ENCODE assay signal across 8 mouse cellular contexts in the genomic region with DNA sequence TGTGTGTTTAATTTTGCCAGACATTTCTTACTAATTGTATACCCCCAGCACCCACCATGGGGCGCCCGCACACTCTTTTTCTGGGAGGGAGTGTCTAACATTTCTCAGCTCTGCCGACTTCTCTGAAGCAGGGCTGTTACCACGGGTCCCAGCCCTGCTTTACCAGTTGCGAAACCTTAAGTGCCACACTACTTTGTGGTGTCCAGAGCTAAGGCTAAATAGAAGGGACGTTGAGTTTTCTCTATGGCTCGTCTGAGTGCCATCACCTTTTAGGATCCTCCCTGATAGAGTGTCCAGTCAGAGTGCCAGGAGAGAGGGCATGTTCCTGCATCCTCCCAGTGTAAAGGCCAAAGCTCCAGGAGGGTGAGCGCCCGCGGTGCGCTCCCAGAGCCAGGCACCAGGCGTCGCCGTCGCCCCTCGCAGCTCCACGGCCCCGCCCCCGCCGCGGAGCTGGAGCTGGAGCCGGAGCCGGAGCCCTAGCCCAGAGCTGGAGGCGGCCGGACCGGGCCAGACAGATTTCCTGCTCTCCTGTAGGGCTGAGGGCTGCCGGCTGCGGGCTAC. TPM values are rescaled to one million over a fixed set of nuclear protein-coding genes. Genes with fewer than 3 reads are reported as not detected.
DNase-seq lines count a peak whose midpoint lies in the region; ATAC-seq and TF ChIP-seq lines count a peak whose summit lies in the region.

A gene (plus strand): TSS at position 141 of the 561 bp plus-strand sequence.

- H3K4me2 ChIP-seq in forebrain, embryonic 13.5 days: peak within 1 kb of the TSS; percentile 97
- peak within 1 kb of the TSS; percentile 95 for H3K4me2 ChIP-seq in heart, postnatal 0 days (ENCODE audit: low read depth, low read length)
- peak within 1 kb of the TSS; percentile 87 for H3K4me2 ChIP-seq in liver, embryonic 15.5 days
- H3K4me2 ChIP-seq in neural tube, embryonic 11.5 days (ENCODE audit: low read depth): peak within 1 kb of the TSS; percentile 95
- H3K4me2 ChIP-seq in stomach, embryonic 16.5 days (ENCODE audit: low read depth, low read length): peak within 1 kb of the TSS; percentile 98

- no peak within 1 kb of the TSS for H3K27ac ChIP-seq in forebrain, embryonic 13.5 days
- no peak within 1 kb of the TSS for H3K27ac ChIP-seq in heart, postnatal 0 days (ENCODE audit: low read depth)
- 0 out of 2 replicates have a peak within 1 kb of the TSS, but pooled peaks have one; percentile 19 for H3K27ac ChIP-seq in liver, embryonic 15.5 days (replicated peaks)
- H3K27ac ChIP-seq in neural tube, embryonic 11.5 days (ENCODE audit: low read depth, low read length): no peak within 1 kb of the TSS
- no peak within 1 kb of the TSS for H3K27ac ChIP-seq in stomach, embryonic 16.5 days (ENCODE audit: low read length)

- no peaks in the 10 kb centered on the region for H3K36me3 ChIP-seq in E14TG2a.4 (ENCODE audit: insufficient read depth, low read length)
- H3K36me3 ChIP-seq in forebrain, embryonic 13.5 days (ENCODE audit: poor library complexity, severe bottlenecking): no peaks in the 10 kb centered on the region
- no peaks in the 10 kb centered on the region for H3K36me3 ChIP-seq in heart, postnatal 0 days (replicated peaks; ENCODE audit: control insufficient read depth, insufficient read depth, low read length)
- H3K36me3 ChIP-seq in liver, embryonic 15.5 days (replicated peaks): no peaks in the 10 kb centered on the region
- no peaks in the 10 kb centered on the region for H3K36me3 ChIP-seq in neural tube, embryonic 11.5 days (ENCODE audit: control insufficient read depth, insufficient read depth, low read length)
- H3K36me3 ChIP-seq in stomach, embryonic 16.5 days (ENCODE audit: control insufficient read depth, insufficient read depth, low read length): no peaks in the 10 kb centered on the region

- H3K4me3 ChIP-seq in E14TG2a.4 (replicated peaks; ENCODE audit: low read length): peak within 1 kb of the TSS; percentile 85
- H3K4me3 ChIP-seq in forebrain, embryonic 13.5 days: peak within 1 kb of the TSS; percentile 57
- peak within 1 kb of the TSS; percentile 63 for H3K4me3 ChIP-seq in heart, postnatal 0 days (ENCODE audit: low read depth, low read length)
- peak within 1 kb of the TSS; percentile 63 for H3K4me3 ChIP-seq in liver, embryonic 15.5 days (replicated peaks)
- peak within 1 kb of the TSS; percentile 59 for H3K4me3 ChIP-seq in neural tube, embryonic 11.5 days (ENCODE audit: low read depth, low read length)
- H3K4me3 ChIP-seq in stomach, embryonic 16.5 days (replicated peaks; ENCODE audit: low read length): peak within 1 kb of the TSS; percentile 67

- ATAC-seq in cerebellum, adult (ENCODE audit: insufficient number of reproducible peaks, low FRiP score, low TSS enrichment): peak; percentile 86
- peak; percentile 96 for ATAC-seq in forebrain, embryonic 13.5 days
- ATAC-seq in heart, postnatal 0 days (ENCODE audit: insufficient read depth, low read depth): peak; percentile 94
- ATAC-seq in liver, embryonic 15.5 days (ENCODE audit: insufficient read depth): peak; percentile 88
- ATAC-seq in neural tube, embryonic 11.5 days (ENCODE audit: insufficient read depth, low FRiP score, low TSS enrichment): peak; percentile 93
- ATAC-seq in stomach, embryonic 16.5 days (ENCODE audit: insufficient read depth, low FRiP score): peak; percentile 92

- no peaks in the 10 kb centered on the region for H3K9me3 ChIP-seq in E14TG2a.4 (ENCODE audit: low read length)
- H3K9me3 ChIP-seq in forebrain, embryonic 13.5 days (replicated peaks): no peaks in the 10 kb centered on the region
- no peaks in the 10 kb centered on the region for H3K9me3 ChIP-seq in heart, postnatal 0 days (replicated peaks; ENCODE audit: control insufficient read depth, low read length)
- no peaks in the 10 kb centered on the region for H3K9me3 ChIP-seq in liver, embryonic 15.5 days (replicated peaks)
- no peaks in the 10 kb centered on the region for H3K9me3 ChIP-seq in neural tube, embryonic 11.5 days (ENCODE audit: control insufficient read depth, low read length)
- H3K9me3 ChIP-seq in stomach, embryonic 16.5 days (replicated peaks; ENCODE audit: control insufficient read depth, low read length): no peaks in the 10 kb centered on the region

- H3K9ac ChIP-seq in forebrain, embryonic 13.5 days: peak within 1 kb of the TSS; percentile 62
- peak within 1 kb of the TSS; percentile 52 for H3K9ac ChIP-seq in heart, postnatal 0 days (replicated peaks; ENCODE audit: low read depth, low read length)
- H3K9ac ChIP-seq in liver, embryonic 15.5 days: peak within 1 kb of the TSS; percentile 52
- peak within 1 kb of the TSS; percentile 46 for H3K9ac ChIP-seq in neural tube, embryonic 11.5 days (ENCODE audit: low read length)
- H3K9ac ChIP-seq in stomach, embryonic 16.5 days (ENCODE audit: low read length): peak within 1 kb of the TSS; percentile 76

- 4% methylated on average over 27 of the region's 28 CpGs for WGBS in forebrain, embryonic 13.5 days
- 4% methylated on average over 28 of the region's 28 CpGs for WGBS in heart, postnatal 0 days
- 1% methylated on average over 28 of the region's 28 CpGs for WGBS in liver, embryonic 15.5 days (ENCODE audit: insufficient replicate concordance)
- WGBS in neural tube, embryonic 11.5 days: 4% methylated on average over 28 of the region's 28 CpGs
- WGBS in stomach, embryonic 16.5 days: 4% methylated on average over 28 of the region's 28 CpGs

- peak; percentile 72 for DNase-seq in heart, postnatal 0 days (ENCODE audit: low spot score)
- DNase-seq in kidney, postnatal 36 days: peak; percentile 86 to 94
- peak; percentile 89 for DNase-seq in neural tube, embryonic 11.5 days (ENCODE audit: low spot score)

- H3K4me1 ChIP-seq in E14TG2a.4 (replicated peaks; ENCODE audit: low read depth, low read length): peaks cover 7% of the 10 kb centered on the region; the same call in 1 of the 2 replicates
- peaks cover 9% of the 10 kb centered on the region for H3K4me1 ChIP-seq in forebrain, embryonic 13.5 days
- H3K4me1 ChIP-seq in heart, postnatal 0 days (ENCODE audit: control insufficient read depth, insufficient read depth): 0 out of 2 replicates have a peak, but pooled peaks cover 6% of the 10 kb centered on the region
- peaks cover 44% of the 10 kb centered on the region for H3K4me1 ChIP-seq in liver, embryonic 15.5 days (replicated peaks)
- no peaks in the 10 kb centered on the region for H3K4me1 ChIP-seq in neural tube, embryonic 11.5 days (ENCODE audit: control insufficient read depth, insufficient read depth, low read length)
- no peaks in the 10 kb centered on the region for H3K4me1 ChIP-seq in stomach, embryonic 16.5 days (ENCODE audit: control insufficient read depth, insufficient read depth, low read length)

- TF ChIP-seq CTCF in E14TG2a.4 (conservative IDR thresholded peaks at IDR 0.05; ENCODE audit: low read length): no peak; the same call in 1 of the 2 replicates
- TF ChIP-seq CTCF in heart, postnatal 0 days (IDR thresholded peaks at IDR 0.05; ENCODE audit: low read depth): peak; percentile 73

- no peak for TF ChIP-seq EP300 in heart, postnatal 0 days (IDR thresholded peaks at IDR 0.05; ENCODE audit: low read depth)

- H3K27me3 ChIP-seq in E14TG2a.4 (ENCODE audit: insufficient read depth, low read length): peaks cover 57% of the 10 kb centered on the region
- H3K27me3 ChIP-seq in forebrain, embryonic 13.5 days: peaks cover 18% of the 10 kb centered on the region
- H3K27me3 ChIP-seq in heart, postnatal 0 days (ENCODE audit: control insufficient read depth, insufficient read depth, low read length): peaks cover 17% of the 10 kb centered on the region
- peaks cover 12% of the 10 kb centered on the region for H3K27me3 ChIP-seq in liver, embryonic 15.5 days
- H3K27me3 ChIP-seq in neural tube, embryonic 11.5 days (ENCODE audit: control insufficient read depth, insufficient read depth, low read length): peaks cover 14% of the 10 kb centered on the region
- peaks cover 8% of the 10 kb centered on the region; the same call in 1 of the 2 replicates for H3K27me3 ChIP-seq in stomach, embryonic 16.5 days (ENCODE audit: control insufficient read depth, insufficient read depth, low read length)

RNA-seq across cellular contexts. Expression of the gene that starts here (rescaled TPM):
- polyA plus RNA-seq in forebrain, embryonic 13.5 days (2015; fragmentation: Nextera tagmentation; extraction: Ambion mirVana): 2.3 and 2.5 TPM in 2 replicates
- total RNA-seq in heart, postnatal 0 days (2014; rRNA removed; ENCODE audit: low replicate concordance): 3.1 and 4.0 TPM in 2 replicates
- 2.0 and 2.2 TPM in 2 replicates for polyA plus RNA-seq in heart, postnatal 0 days (2015; fragmentation: Nextera tagmentation; extraction: Ambion mirVana)
- 2.8 and 2.9 TPM in 2 replicates for polyA plus RNA-seq in liver, embryonic 15.5 days (2015; fragmentation: Nextera tagmentation; extraction: Ambion mirVana)
- polyA plus RNA-seq in neural tube, embryonic 11.5 days (2014; fragmentation: Nextera tagmentation; extraction: Ambion mirVana): 0.97 and 1.3 TPM in 2 replicates
- polyA plus RNA-seq in stomach, embryonic 16.5 days (2015; fragmentation: Nextera tagmentation; extraction: Ambion mirVana): 2.9 and 3.1 TPM in 2 replicates
